Mouse (Mus musculus): Measurements from ENCODE around the gene Slc6a16. TPM values are rescaled to one million over a fixed set of nuclear protein-coding genes. Genes with fewer than 3 reads are reported as not detected.

Slc6a16 gene
- total and polyA plus RNA-seq, 3 experiments: not detected

- Histone ChIP-seq H3K79me2 (replicated peaks; ENCODE audit: control insufficient read depth, insufficient read depth, low read length) (no peaks in the 10 kb centered on the region), H3K4me1 (ENCODE audit: control insufficient read depth, insufficient read depth, low read length) (no peaks in the 10 kb centered on the region), H3K36me3 (ENCODE audit: control insufficient read depth, insufficient read depth, low read length) (no peaks in the 10 kb centered on the region), H3K9ac (ENCODE audit: low read depth, low read length) (no peak overlapping the region), H3K27me3 (ENCODE audit: control insufficient read depth, insufficient read depth, low read length) (no peaks in the 10 kb centered on the region; the same call in 1 of the 2 replicates), H3K4me3 (no peak overlapping the region), H3K27ac (no peak overlapping the region)
- 58% methylated on average over 7 of the region's 7 CpGs for WGBS
- DNase-seq: no peak
- TF ChIP-seq CTCF (IDR thresholded peaks at IDR 0.05) (no peak), POLR2A (IDR thresholded peaks at IDR 0.05; ENCODE audit: insufficient read depth, low read depth, low read length) (no peak), EP300 (IDR thresholded peaks at IDR 0.05; ENCODE audit: insufficient read depth, low read depth, low read length) (no peak)
- intact Hi-C loops (cut with DNase I): no loop called here
Measured at GRCm38 (mm10) chr7:45212356-45212755, 28.5 kb upstream of the Slc6a16 start.

- no peak overlapping the region for H3K27ac ChIP-seq
- H3K27me3 ChIP-seq (ENCODE audit: control insufficient read depth, insufficient read depth, low read length): no peaks in the 10 kb centered on the region; the same call in 1 of the 2 replicates
- 89% methylated on average over 5 of the region's 5 CpGs for WGBS
- H3K79me2 ChIP-seq (replicated peaks; ENCODE audit: control insufficient read depth, insufficient read depth, low read length): no peaks in the 10 kb centered on the region
- TF ChIP-seq EP300 (IDR thresholded peaks at IDR 0.05; ENCODE audit: insufficient read depth, low read depth, low read length) (no peak), POLR2A (IDR thresholded peaks at IDR 0.05; ENCODE audit: insufficient read depth, low read depth, low read length) (no peak), CTCF (IDR thresholded peaks at IDR 0.05) (no peak)
- H3K9ac ChIP-seq (ENCODE audit: low read depth, low read length): no peak overlapping the region
- no peak overlapping the region for H3K4me3 ChIP-seq
- no peak for DNase-seq
- no peaks in the 10 kb centered on the region for H3K4me1 ChIP-seq (ENCODE audit: control insufficient read depth, insufficient read depth, low read length)
- H3K36me3 ChIP-seq (ENCODE audit: control insufficient read depth, insufficient read depth, low read length): no peaks in the 10 kb centered on the region
- intact Hi-C loops (cut with DNase I): no loop called here
Measured at GRCm38 (mm10) chr7:45213708-45214107, 27.2 kb upstream of the Slc6a16 start.

GRCm38 (mm10) chr7:45215673-45216441, 25.0 kb upstream of the Slc6a16 start, which contains the start of gene Tead2:
TSS of gene Tead2 (plus strand) at chr7:45215753.
- Histone ChIP-seq H3K27me3 (ENCODE audit: control insufficient read depth, insufficient read depth, low read length) (no peaks in the 10 kb centered on the region; the same call in 1 of the 2 replicates), H3K9ac (ENCODE audit: low read depth, low read length) (peak within 1 kb of the TSS; percentile 77), H3K4me1 (ENCODE audit: control insufficient read depth, insufficient read depth, low read length) (peaks cover 2% of the 10 kb centered on the region), H3K36me3 (ENCODE audit: control insufficient read depth, insufficient read depth, low read length) (no peaks in the 10 kb centered on the region), H3K4me3 (peak within 1 kb of the TSS; percentile 55), H3K27ac (peak within 1 kb of the TSS; percentile 61), H3K79me2 (replicated peaks; ENCODE audit: control insufficient read depth, insufficient read depth, low read length) (no peaks in the 10 kb centered on the region)
- TF ChIP-seq EP300 (IDR thresholded peaks at IDR 0.05; ENCODE audit: insufficient read depth, low read depth, low read length) (no peak), CTCF (IDR thresholded peaks at IDR 0.05) (no peak), POLR2A (IDR thresholded peaks at IDR 0.05; ENCODE audit: insufficient read depth, low read depth, low read length) (no peak)
- WGBS: under 1% methylated on average over 55 of the region's 55 CpGs
- peak; percentile 67 to 70 for DNase-seq
- intact Hi-C loops (cut with DNase I): no loop called here

GRCm38 (mm10) chr7:45216442-45217183, 24.3 kb upstream of the Slc6a16 start:
- peaks cover 2% of the 10 kb centered on the region for H3K4me1 ChIP-seq (ENCODE audit: control insufficient read depth, insufficient read depth, low read length)
- 8% methylated on average over 13 of the region's 13 CpGs for WGBS
- peak; percentile 72 to 76 for DNase-seq
- peak overlapping the region; percentile 55 for H3K4me3 ChIP-seq
- H3K79me2 ChIP-seq (replicated peaks; ENCODE audit: control insufficient read depth, insufficient read depth, low read length): no peaks in the 10 kb centered on the region
- H3K27me3 ChIP-seq (ENCODE audit: control insufficient read depth, insufficient read depth, low read length): no peaks in the 10 kb centered on the region; the same call in 1 of the 2 replicates
- H3K27ac ChIP-seq: peak overlapping the region; percentile 61
- peak overlapping the region; percentile 77 for H3K9ac ChIP-seq (ENCODE audit: low read depth, low read length)
- H3K36me3 ChIP-seq (ENCODE audit: control insufficient read depth, insufficient read depth, low read length): no peaks in the 10 kb centered on the region
- intact Hi-C loops (cut with DNase I): no loop called here
- TF ChIP-seq CTCF (IDR thresholded peaks at IDR 0.05): no peak
- no peak for TF ChIP-seq POLR2A (IDR thresholded peaks at IDR 0.05; ENCODE audit: insufficient read depth, low read depth, low read length)
- TF ChIP-seq EP300 (IDR thresholded peaks at IDR 0.05; ENCODE audit: insufficient read depth, low read depth, low read length): no peak

- no peaks in the 10 kb centered on the region for H3K27me3 ChIP-seq (ENCODE audit: control insufficient read depth, insufficient read depth, low read length)
- no peak for DNase-seq
- intact Hi-C loops (cut with DNase I): no loop called here
- H3K36me3 ChIP-seq (ENCODE audit: control insufficient read depth, insufficient read depth, low read length): no peaks in the 10 kb centered on the region
- no peak overlapping the region for H3K4me3 ChIP-seq
- WGBS: 87% methylated on average over 2 of the region's 2 CpGs
- H3K79me2 ChIP-seq (replicated peaks; ENCODE audit: control insufficient read depth, insufficient read depth, low read length): no peaks in the 10 kb centered on the region
- no peak overlapping the region for H3K27ac ChIP-seq
- TF ChIP-seq CTCF (IDR thresholded peaks at IDR 0.05) (no peak), EP300 (IDR thresholded peaks at IDR 0.05; ENCODE audit: insufficient read depth, low read depth, low read length) (no peak), POLR2A (IDR thresholded peaks at IDR 0.05; ENCODE audit: insufficient read depth, low read depth, low read length) (no peak)
- peaks cover 2% of the 10 kb centered on the region for H3K4me1 ChIP-seq (ENCODE audit: control insufficient read depth, insufficient read depth, low read length)
- H3K9ac ChIP-seq (ENCODE audit: low read depth, low read length): no peak overlapping the region
Measured at GRCm38 (mm10) chr7:45221680-45222079, 19.2 kb upstream of the Slc6a16 start.
